Mouse (Mus musculus) heart, adult 2 months (tissue): ENCODE results near the gene Krt18. TPM values are rescaled to one million over a fixed set of nuclear protein-coding genes. Genes with fewer than 3 reads are reported as not detected.

Source experiments
- DNase-seq, 2 experiments: peaks; one replicate each; pipeline ENCODE4 v3.0.0; 2021
- H3K27ac ChIP-seq: fragments of 200-600 bp; 2 replicates; pipeline ENCODE4 v1.8.1; 2022
- H3K27me3 ChIP-seq: fragments of 200-500 bp; 2 replicates; pipeline ENCODE4 v1.6.1; 2012; ENCODE audit warnings: mild to moderate bottlenecking, low read length, inconsistent platforms, mixed read lengths; ENCODE audit not compliant: control insufficient read depth, insufficient read depth
- H3K36me3 ChIP-seq: fragments of 200-500 bp; 2 replicates; pipeline ENCODE4 v1.6.1; 2012; ENCODE audit warnings: low read length, inconsistent platforms; ENCODE audit not compliant: control insufficient read depth, insufficient read depth
- H3K4me1 ChIP-seq: fragments of 200-500 bp; 2 replicates; pipeline ENCODE4 v1.6.1; 2011; ENCODE audit warnings: low read length; ENCODE audit not compliant: control insufficient read depth, insufficient read depth
- H3K4me3 ChIP-seq: fragments of 200-600 bp; 2 replicates; pipeline ENCODE4 v1.8.1; 2022
- H3K79me2 ChIP-seq: fragments of 200-500 bp; replicated peaks from 2 replicates; pipeline ENCODE4 v1.6.1; 2012; ENCODE audit warnings: mild to moderate bottlenecking, inconsistent platforms, low read length, moderate library complexity, mixed read lengths; ENCODE audit not compliant: control insufficient read depth, insufficient read depth
- H3K9ac ChIP-seq: fragments of 200-500 bp; 2 replicates; pipeline ENCODE4 v1.6.1; 2012; ENCODE audit warnings: low read depth, mild to moderate bottlenecking, control low read depth, inconsistent platforms, low read length, mixed read lengths
- CTCF ChIP-seq: fragments of 200-600 bp; IDR thresholded peaks from 2 replicates; pipeline ENCODE4 v1.8.1; 2022; ENCODE audit warnings: antibody characterized with exemption, mild to moderate bottlenecking, moderate library complexity
- EP300 ChIP-seq: fragments of 200-500 bp; IDR thresholded peaks from 2 replicates; pipeline ENCODE4 v1.6.1; 2011; ENCODE audit warnings: low read depth, low read length, control low read depth; ENCODE audit not compliant: insufficient read depth
- POLR2A ChIP-seq: fragments of 200-500 bp; IDR thresholded peaks from 2 replicates; pipeline ENCODE4 v1.6.1; 2011; ENCODE audit warnings: mild to moderate bottlenecking, low read depth, low read length, control low read depth; ENCODE audit not compliant: insufficient read depth
- WGBS: fragments of 180-500 bp; shearing (Covaris S2); methylation state at CpG from one replicate; pipeline ENCODE4 v1.1.7; 2018; 5-methylcytosine and 5-hydroxymethylcytosine counted together
- intact Hi-C: fragments of 180-260 bp; cut with DNase I; formaldehyde crosslinking; loops from one replicate; pipeline ENCODE4 v1.15.1; 2025
- polyA plus RNA-seq: library from polyadenylated mRNA; depleted of rRNA; stranded (reverse); fragments of >200 nt; gene quantifications from 2 replicates; pipeline ENCODE4 v1.2.3, GENCODE M21; 2012
- total RNA-seq, 2 experiments: library from RNA; stranded (reverse); gene quantifications; 2 replicates each; pipeline ENCODE4 v1.2.3; 2021

Gene Krt18
- total and polyA plus RNA-seq, 3 experiments, result 2.6 to 6.7 (median 2.7) TPM

DNA sequence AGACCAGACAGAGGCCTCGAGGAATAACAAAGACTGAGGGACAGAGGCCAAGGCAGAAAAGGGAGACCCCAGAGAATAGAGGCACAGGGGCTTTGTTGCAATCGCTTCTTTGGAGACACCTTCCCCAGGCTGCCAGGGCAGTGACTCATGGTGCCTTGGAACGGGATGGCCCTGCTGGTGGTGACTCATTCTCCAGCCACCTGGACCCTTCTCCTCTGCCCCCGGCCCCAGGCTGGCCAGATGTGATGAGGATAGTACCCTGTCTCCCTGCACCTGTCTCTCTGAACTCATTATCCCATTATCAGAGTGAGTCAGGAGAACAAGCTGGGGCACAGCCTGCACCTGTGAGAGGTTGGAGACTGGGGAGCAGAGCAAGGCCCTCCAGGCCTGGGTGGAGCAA, 22.7 kb upstream of the Krt18 start:
- no peak for DNase-seq
- Histone ChIP-seq H3K79me2 (no peaks in the 10 kb centered on the region), H3K9ac (no peak overlapping the region), H3K4me3 (no peak overlapping the region), H3K36me3 (no peaks in the 10 kb centered on the region), H3K27ac (no peak overlapping the region), H3K27me3 (no peaks in the 10 kb centered on the region; the same call in 1 of the 2 replicates), H3K4me1 (peaks cover 1% of the 10 kb centered on the region; the same call in 1 of the 2 replicates)
- WGBS, result 53% methylated on average over 4 of the region's 4 CpGs
- TF ChIP-seq EP300, result no peak
- no peak for TF ChIP-seq CTCF
- TF ChIP-seq POLR2A, result no peak
- intact Hi-C loops, result no loop called here

DNA sequence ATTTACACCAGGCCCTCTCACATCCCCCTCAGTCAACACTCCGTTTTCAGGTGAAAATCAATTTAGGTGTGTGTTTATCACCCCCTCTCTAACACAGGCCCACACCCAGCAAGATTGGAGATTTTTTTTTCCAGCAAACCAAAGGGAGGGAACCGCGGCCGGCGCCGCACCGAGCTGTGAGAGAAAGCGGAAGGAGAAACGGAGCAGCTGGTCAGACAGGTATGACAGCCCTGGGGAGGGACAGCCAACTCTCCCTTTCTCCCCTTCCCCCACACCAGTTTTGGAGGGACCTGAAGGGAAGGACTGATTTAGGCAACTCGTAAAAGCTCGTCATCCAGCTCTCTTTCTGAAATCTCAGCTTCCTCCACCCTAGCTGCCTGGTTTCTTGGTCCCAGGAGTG, 21.7 kb upstream of the Krt18 start:
- peaks cover 1% of the 10 kb centered on the region; the same call in 1 of the 2 replicates for H3K4me1 ChIP-seq
- TF ChIP-seq EP300 (no peak), CTCF (no peak), POLR2A (no peak)
- H3K9ac ChIP-seq, result no peak overlapping the region
- no peak for DNase-seq
- H3K27ac ChIP-seq, result no peak overlapping the region
- H3K27me3 ChIP-seq, result no peaks in the 10 kb centered on the region; the same call in 1 of the 2 replicates
- no peak overlapping the region for H3K4me3 ChIP-seq
- H3K36me3 ChIP-seq, result no peaks in the 10 kb centered on the region
- H3K79me2 ChIP-seq, result no peaks in the 10 kb centered on the region
- WGBS, result 58% methylated on average over 11 of the region's 11 CpGs
- intact Hi-C loops, result no loop called here

DNA sequence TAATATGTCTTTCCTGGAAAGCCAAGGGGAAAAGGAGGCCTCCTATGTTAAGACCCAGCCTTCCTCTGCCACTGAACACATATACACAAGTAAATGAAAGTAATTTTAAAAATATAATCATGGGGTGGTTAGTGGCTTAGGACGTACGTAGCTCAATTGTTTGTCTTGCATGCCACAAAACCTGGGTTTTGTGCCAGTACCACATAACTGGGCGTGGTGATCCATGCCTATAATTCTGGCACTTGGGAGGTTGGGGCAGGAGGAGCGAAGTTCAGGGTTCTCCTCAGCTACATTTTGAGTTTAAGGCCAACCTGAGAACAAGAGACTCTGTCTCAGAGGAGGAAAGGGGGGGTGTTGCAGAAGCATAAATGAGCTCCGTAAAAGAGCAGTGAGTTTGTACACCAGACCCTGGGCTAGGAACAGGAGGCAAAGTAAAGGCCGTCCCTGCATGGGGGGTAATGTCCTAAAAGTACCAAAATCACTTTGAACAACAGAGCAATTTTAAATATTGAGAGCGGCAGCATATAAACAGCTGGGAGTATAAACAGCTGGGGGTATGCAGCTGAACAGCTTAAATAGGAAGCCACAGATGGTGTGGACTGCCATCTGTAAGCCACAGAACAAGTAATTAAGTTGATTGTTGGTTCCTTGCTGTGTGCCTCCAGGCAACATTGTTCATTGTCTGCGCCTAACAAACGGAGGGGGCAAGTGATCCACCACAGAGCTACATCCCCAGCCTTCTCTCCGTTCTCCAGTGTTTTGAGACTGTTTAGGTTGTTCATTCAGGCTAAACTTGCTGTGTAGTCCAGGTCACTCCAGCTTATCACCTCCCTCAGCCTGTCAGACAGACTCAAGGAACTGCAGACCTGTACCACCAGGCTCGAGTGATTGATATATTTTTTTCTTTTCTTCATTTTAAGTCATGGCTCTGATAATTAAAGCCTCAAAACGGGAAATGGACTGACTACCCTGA, 20.6 kb upstream of the Krt18 start:
- no peak for TF ChIP-seq POLR2A
- Histone ChIP-seq H3K27ac (no peak overlapping the region), H3K9ac (no peak overlapping the region), H3K36me3 (no peaks in the 10 kb centered on the region), H3K4me3 (no peak overlapping the region), H3K79me2 (no peaks in the 10 kb centered on the region), H3K27me3 (no peaks in the 10 kb centered on the region; the same call in 1 of the 2 replicates), H3K4me1 (peaks cover 1% of the 10 kb centered on the region; the same call in 1 of the 2 replicates)
- DNase-seq, result no peak
- intact Hi-C loops, result no loop called here
- 74% methylated on average over 12 of the region's 12 CpGs for WGBS

DNA sequence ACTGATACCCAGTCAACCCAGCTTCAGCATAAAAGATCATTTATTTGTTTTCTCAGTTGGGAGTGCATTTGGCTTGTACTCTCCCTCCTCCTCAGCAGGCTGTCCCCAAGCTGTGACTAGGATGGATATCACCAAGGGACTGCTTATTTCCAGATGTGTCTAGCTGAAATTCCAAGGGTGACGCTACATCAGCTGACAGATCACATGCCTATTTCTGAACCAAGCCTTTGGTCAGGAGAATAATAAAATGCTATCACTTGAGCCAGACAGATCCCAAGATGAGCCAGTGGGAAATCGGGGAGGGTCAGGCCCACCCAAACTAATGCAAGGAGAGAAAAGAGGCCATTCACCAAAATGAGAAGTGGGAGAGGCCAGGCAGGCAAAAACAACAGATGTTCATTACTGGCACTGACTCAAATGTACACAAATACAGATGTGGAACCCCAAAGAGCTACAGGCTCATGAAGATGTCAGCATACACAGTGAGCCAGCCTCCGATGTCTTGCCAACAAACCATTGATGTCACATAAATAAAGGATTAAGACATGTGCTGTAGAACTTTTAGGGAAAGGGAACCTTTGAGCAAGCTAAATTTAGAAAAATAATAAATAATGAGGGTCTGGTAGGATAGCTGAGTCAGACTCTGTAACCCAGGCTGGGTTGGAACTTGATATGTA, 17.3 kb upstream of the Krt18 start:
- TF ChIP-seq EP300, result no peak
- no peak for TF ChIP-seq POLR2A
- no peak for TF ChIP-seq CTCF
- intact Hi-C loops, result no loop called here
- no peaks in the 10 kb centered on the region; the same call in 1 of the 2 replicates for H3K4me1 ChIP-seq
- no peak overlapping the region for H3K4me3 ChIP-seq
- no peak overlapping the region for H3K27ac ChIP-seq
- H3K9ac ChIP-seq, result no peak overlapping the region
- WGBS, result 61% methylated on average over 3 of the region's 3 CpGs
- DNase-seq, result no peak
- H3K79me2 ChIP-seq, result no peaks in the 10 kb centered on the region
- H3K36me3 ChIP-seq, result no peaks in the 10 kb centered on the region
- H3K27me3 ChIP-seq, result no peaks in the 10 kb centered on the region

DNA sequence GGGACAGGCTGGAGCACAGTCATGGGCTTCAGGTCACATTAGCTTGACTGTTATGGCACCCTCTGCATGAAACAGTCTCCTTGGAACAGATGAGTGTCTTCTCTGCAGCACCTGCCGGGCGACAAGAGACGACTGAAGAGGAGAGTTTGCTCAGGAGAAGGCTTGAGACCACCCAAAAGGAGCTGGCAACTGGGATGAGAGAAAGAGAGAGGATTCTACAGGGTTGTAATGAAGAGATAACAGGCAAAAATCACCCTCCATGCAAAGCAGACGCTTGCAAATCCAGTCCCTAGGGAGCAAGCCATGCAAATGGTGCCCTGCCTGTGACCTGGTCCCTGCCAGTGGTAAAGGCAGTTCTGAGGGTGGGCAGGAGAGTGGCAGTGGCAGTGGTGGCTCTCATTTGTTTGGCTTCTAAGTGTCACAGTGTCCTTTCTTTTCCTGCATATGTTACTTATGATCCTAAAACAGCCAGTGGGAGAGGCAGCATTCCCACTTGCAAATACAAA, 15.7 kb upstream of the Krt18 start:
- no peaks in the 10 kb centered on the region for H3K27me3 ChIP-seq
- H3K27ac ChIP-seq, result no peak overlapping the region
- H3K4me3 ChIP-seq, result no peak overlapping the region
- H3K79me2 ChIP-seq, result no peaks in the 10 kb centered on the region
- H3K36me3 ChIP-seq, result no peaks in the 10 kb centered on the region
- H3K9ac ChIP-seq, result no peak overlapping the region
- 75% methylated on average over 4 of the region's 4 CpGs for WGBS
- H3K4me1 ChIP-seq, result no peaks in the 10 kb centered on the region; the same call in 1 of the 2 replicates
- no peak for DNase-seq
- intact Hi-C loops, result no loop called here
- TF ChIP-seq EP300 (no peak), POLR2A (no peak), CTCF (no peak)
